Mouse (Mus musculus): ENCODE data around the gene Eya4.

DNA sequence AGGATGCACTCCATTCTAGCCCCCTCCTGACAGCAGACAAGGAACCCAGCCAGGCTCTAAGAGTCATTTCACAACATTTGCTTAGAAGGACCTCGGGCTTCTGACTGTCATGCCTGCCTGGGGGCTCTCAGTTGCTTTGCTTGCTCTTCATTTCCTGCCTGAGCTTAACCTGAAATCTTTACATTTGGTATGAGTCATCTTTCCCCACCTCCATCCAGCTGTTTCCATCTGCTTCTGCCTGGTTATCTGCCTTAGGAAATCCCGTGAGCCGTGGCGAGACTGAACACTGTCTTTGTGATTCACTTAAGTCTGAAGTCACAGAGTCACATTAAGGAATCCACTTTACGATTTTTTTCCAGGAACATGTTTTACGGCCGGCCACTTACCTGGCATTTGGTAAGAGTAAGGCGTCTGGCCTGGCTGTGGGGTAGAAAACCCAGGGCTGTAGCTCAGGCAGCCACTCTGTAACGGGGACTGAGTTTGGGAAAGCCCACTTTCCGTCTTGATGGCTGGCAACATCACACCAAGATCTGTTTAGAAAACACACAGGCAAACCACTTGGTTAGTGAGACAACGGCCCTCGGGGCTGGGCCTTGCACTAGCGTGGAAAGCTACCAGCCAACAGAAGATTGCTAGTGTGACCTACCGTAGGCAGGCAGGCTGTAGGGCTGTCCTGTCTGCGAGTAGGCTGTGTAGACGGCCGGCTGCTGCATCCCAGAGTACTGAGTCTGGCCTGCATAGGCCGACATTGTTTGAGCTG is 193.5 kb downstream of the Eya4 start:
- no peak for TF ChIP-seq CTCF (IDR thresholded peaks at IDR 0.05 in 2 of 3, conservative IDR thresholded peaks at IDR 0.05 in 1 of 3; ENCODE audit: control insufficient read depth in 1 of 3, insufficient read depth in 1 of 3, low read depth in 2 of 3, low read length in 3 of 3, poor library complexity in 1 of 3, severe bottlenecking in 1 of 3)
- no peak for TF ChIP-seq EP300 (IDR thresholded peaks at IDR 0.05; ENCODE audit: low read depth in 1 of 2, low read length in 2 of 2)
- TF ChIP-seq ETS1 (IDR thresholded peaks at IDR 0.05; ENCODE audit: low read depth, low read length): no peak
- TF ChIP-seq POLR2A (IDR thresholded peaks at IDR 0.05; ENCODE audit: control insufficient read depth in 1 of 2, insufficient read depth in 1 of 2, low read depth in 1 of 2, low read length in 2 of 2, poor library complexity in 1 of 2): no peak
- no peak for TF ChIP-seq MAZ (IDR thresholded peaks at IDR 0.05; ENCODE audit: low read depth, low read length)
- no peak for TF ChIP-seq MEF2A (IDR thresholded peaks at IDR 0.05; ENCODE audit: extremely low read depth, insufficient replicate concordance, low read depth, low read length, poor library complexity, severe bottlenecking)
- TF ChIP-seq POLR2AphosphoS5 (IDR thresholded peaks at IDR 0.05; ENCODE audit: borderline replicate concordance, low read depth, low read length): no peak
- TF ChIP-seq GABPA (IDR thresholded peaks at IDR 0.05; ENCODE audit: low read depth, low read length): no peak
- TF ChIP-seq USF1 (IDR thresholded peaks at IDR 0.05; ENCODE audit: low read depth, low read length): no peak
- no peak for TF ChIP-seq SMC3 (IDR thresholded peaks at IDR 0.05; ENCODE audit: low read depth, low read length)
